Mouse (Mus musculus): ENCODE results near the gene Ppib. TPM values are rescaled to one million over a fixed set of nuclear protein-coding genes. Genes with fewer than 3 reads are reported as not detected.
A peak's percentile ranks its signal among the peaks of the same experiment; 100 is the strongest.

Ppib gene
- polyA plus RNA-seq, 1 experiment from 2014 or later: 543 TPM

DNA sequence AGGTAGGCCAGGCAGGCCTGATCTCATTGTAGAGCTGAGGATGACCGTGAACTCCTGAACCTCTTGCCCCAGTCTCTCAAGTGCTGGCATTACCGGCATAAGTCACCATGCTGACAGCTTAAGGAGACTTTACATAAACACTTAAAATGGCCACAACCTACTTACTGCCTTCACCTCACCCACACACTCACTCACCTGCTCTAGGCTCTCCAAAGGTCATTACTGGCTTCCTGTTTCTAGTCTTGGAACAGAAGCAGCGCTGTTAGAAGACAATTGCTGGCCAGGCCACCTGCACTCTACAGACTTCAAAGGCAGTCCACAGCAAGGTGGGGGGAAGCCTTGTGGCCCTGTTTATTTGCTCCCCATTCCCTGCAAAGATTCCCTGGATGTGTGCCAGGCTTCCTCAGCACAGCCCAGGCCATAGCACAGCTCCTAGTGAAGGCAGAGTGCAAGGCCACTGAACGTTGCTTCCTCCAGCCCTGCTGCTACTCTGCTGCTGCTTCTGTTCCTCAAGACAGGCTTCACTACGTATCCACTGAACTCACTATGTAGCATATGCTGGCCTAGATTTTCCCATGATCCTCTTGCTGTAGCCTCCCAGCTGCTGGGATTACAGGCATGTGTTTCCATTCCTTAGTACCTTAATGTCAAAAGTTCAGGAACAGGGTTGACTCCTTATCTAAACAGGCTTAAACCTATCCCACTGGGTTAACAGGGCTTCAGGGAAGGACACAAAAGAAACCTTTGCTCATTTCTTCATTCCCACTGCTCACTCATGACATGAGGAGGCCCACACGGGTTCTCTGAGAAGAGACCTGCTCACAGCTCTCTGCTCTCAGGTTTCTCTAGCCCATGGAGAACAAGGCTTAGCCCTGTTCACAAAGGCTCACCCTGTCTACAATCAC lies 31.6 kb downstream of the Ppib start:
- H3K9me3 ChIP-seq (replicated peaks; ENCODE audit: control insufficient read depth, low read length): no peaks in the 10 kb centered on the region
- DNase-seq (ENCODE audit: low spot score): no peak
- H3K4me3 ChIP-seq (ENCODE audit: low read depth, low read length): no peak overlapping the region
- no peak for ATAC-seq (replicated peaks; ENCODE audit: insufficient number of reproducible peaks, low FRiP score, low TSS enrichment, low read depth)
- WGBS: 71% methylated on average over 6 of the region's 6 CpGs
- H3K27ac ChIP-seq (replicated peaks; ENCODE audit: low read depth, low read length): peak overlapping the region; percentile 3; the same call in 1 of the 2 replicates
- no peaks in the 10 kb centered on the region for H3K4me1 ChIP-seq (ENCODE audit: control insufficient read depth, insufficient read depth, low read length)
- no peak overlapping the region for H3K9ac ChIP-seq (replicated peaks; ENCODE audit: low read length)
- no peak overlapping the region for H3K4me2 ChIP-seq (ENCODE audit: low read depth, low read length)
- no peaks in the 10 kb centered on the region for H3K27me3 ChIP-seq (ENCODE audit: control insufficient read depth, insufficient read depth, low read length)
- peaks cover 5% of the 10 kb centered on the region for H3K36me3 ChIP-seq (replicated peaks; ENCODE audit: control insufficient read depth, insufficient read depth, low read depth, low read length)

DNA sequence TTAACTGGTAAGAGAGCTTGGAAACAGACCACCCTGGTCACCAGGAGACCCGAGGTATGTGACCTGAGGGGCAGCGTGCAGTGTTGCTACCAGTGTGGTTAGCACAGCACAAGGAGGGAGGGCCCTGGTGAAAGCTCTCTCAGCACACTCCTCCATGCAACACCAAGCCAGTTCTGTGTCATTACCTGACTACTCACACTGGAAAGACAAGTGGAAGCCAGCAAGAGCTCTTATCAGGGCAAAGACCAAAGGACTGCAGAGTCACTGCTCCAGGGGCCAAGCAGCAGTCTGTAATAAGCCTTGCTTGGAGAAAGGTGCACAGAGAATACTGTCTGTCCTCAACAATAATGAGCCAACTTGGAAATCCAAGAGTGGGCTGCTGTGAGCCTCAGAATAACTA lies 32.6 kb downstream of the Ppib start:
- DNase-seq (ENCODE audit: low spot score) (no peak), ATAC-seq (replicated peaks; ENCODE audit: insufficient number of reproducible peaks, low FRiP score, low TSS enrichment, low read depth) (no peak)
- Histone ChIP-seq H3K4me1 (ENCODE audit: control insufficient read depth, insufficient read depth, low read length) (no peaks in the 10 kb centered on the region), H3K27me3 (ENCODE audit: control insufficient read depth, insufficient read depth, low read length) (no peaks in the 10 kb centered on the region), H3K27ac (replicated peaks; ENCODE audit: low read depth, low read length) (no peak overlapping the region; the same call in 1 of the 2 replicates), H3K9me3 (replicated peaks; ENCODE audit: control insufficient read depth, low read length) (no peaks in the 10 kb centered on the region), H3K4me3 (ENCODE audit: low read depth, low read length) (no peak overlapping the region), H3K36me3 (replicated peaks; ENCODE audit: control insufficient read depth, insufficient read depth, low read depth, low read length) (peaks cover 8% of the 10 kb centered on the region), H3K9ac (replicated peaks; ENCODE audit: low read length) (no peak overlapping the region), H3K4me2 (ENCODE audit: low read depth, low read length) (no peak overlapping the region)
- 56% methylated on average over 2 of the region's 2 CpGs for WGBS

DNA sequence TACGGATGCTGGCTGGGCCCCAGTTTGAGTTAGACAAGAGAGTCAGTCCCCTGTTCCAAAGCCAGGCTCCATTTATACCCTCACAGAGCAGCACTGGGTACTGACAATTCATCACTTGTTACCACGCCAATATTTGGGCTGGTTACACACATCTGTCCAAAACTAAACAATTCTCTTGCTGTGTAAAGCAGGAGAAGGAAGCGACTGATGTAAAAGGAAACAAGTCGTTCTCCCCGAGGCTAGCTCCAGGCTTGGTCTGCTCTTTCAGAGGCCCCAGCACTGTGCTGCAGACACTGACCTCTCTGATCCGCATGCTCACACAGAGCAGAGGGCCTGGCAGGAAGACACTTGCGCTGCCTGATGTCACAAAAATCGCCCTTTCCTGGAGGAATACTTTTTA lies 41.6 kb downstream of the Ppib start:
- no peak overlapping the region for H3K4me2 ChIP-seq (ENCODE audit: low read depth, low read length)
- DNase-seq (ENCODE audit: low spot score): no peak
- H3K4me3 ChIP-seq (ENCODE audit: low read depth, low read length): no peak overlapping the region
- no peak overlapping the region for H3K27ac ChIP-seq (replicated peaks; ENCODE audit: low read depth, low read length)
- H3K9me3 ChIP-seq (replicated peaks; ENCODE audit: control insufficient read depth, low read length): no peaks in the 10 kb centered on the region
- no peak for ATAC-seq (replicated peaks; ENCODE audit: insufficient number of reproducible peaks, low FRiP score, low TSS enrichment, low read depth)
- 47% methylated on average over 8 of the region's 8 CpGs for WGBS
- H3K4me1 ChIP-seq (ENCODE audit: control insufficient read depth, insufficient read depth, low read length): no peaks in the 10 kb centered on the region
- H3K9ac ChIP-seq (replicated peaks; ENCODE audit: low read length): no peak overlapping the region
- H3K27me3 ChIP-seq (ENCODE audit: control insufficient read depth, insufficient read depth, low read length): no peaks in the 10 kb centered on the region
- H3K36me3 ChIP-seq (replicated peaks; ENCODE audit: control insufficient read depth, insufficient read depth, low read depth, low read length): peaks cover 3% of the 10 kb centered on the region

DNA sequence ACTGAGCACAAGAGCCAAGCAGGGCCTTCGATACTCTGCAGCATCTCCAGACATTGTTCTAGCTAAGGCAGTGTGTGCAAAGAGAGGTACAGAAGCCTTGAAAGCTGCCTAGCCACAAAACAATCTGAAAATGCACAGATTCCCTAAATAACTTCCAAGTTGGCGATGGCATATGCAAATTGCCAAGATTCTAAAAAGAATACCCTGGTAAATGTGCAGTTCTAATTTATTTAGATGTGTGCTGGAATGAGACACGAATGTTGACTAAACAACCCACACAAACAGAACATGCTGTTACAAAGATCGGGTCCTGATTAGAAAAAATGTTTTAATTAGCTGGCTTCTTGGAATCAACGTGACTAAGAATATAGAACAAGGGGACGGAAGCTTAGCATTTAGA lies 42.6 kb downstream of the Ppib start:
- H3K27me3 ChIP-seq (ENCODE audit: control insufficient read depth, insufficient read depth, low read length): no peaks in the 10 kb centered on the region
- 72% methylated on average over 6 of the region's 6 CpGs for WGBS
- ATAC-seq (replicated peaks; ENCODE audit: insufficient number of reproducible peaks, low FRiP score, low TSS enrichment, low read depth): no peak
- no peak overlapping the region for H3K4me3 ChIP-seq (ENCODE audit: low read depth, low read length)
- no peaks in the 10 kb centered on the region; the same call in none of the 2 replicates for H3K36me3 ChIP-seq (replicated peaks; ENCODE audit: control insufficient read depth, insufficient read depth, low read depth, low read length)
- H3K9me3 ChIP-seq (replicated peaks; ENCODE audit: control insufficient read depth, low read length): no peaks in the 10 kb centered on the region
- no peak for DNase-seq (ENCODE audit: low spot score)
- H3K9ac ChIP-seq (replicated peaks; ENCODE audit: low read length): no peak overlapping the region
- no peak overlapping the region for H3K4me2 ChIP-seq (ENCODE audit: low read depth, low read length)
- no peaks in the 10 kb centered on the region for H3K4me1 ChIP-seq (ENCODE audit: control insufficient read depth, insufficient read depth, low read length)
- H3K27ac ChIP-seq (replicated peaks; ENCODE audit: low read depth, low read length): no peak overlapping the region

DNA sequence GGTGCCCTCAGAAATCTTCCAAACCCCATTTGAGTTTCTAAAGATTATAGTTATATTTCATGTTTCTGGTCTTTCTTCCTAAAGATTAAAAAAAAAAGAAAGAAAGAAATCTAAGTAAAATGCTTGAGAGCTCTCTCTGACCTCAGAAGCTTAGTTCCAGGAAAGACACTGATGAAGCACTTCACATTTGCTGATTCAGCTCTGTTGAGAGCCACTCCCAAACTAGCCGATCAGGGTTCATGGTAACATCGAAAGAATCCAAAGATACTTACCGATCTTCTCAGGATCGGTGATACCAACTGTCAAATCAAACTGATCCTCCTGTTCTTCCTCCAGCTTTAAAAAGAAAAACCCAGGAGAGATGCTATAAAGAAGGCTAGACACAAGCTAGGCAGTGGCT lies 44.6 kb downstream of the Ppib start:
- no peak overlapping the region for H3K4me3 ChIP-seq (ENCODE audit: low read depth, low read length)
- H3K9me3 ChIP-seq (replicated peaks; ENCODE audit: control insufficient read depth, low read length): no peaks in the 10 kb centered on the region
- no peaks in the 10 kb centered on the region; the same call in 1 of the 2 replicates for H3K36me3 ChIP-seq (replicated peaks; ENCODE audit: control insufficient read depth, insufficient read depth, low read depth, low read length)
- ATAC-seq (replicated peaks; ENCODE audit: insufficient number of reproducible peaks, low FRiP score, low TSS enrichment, low read depth) (no peak), DNase-seq (ENCODE audit: low spot score) (no peak)
- H3K4me2 ChIP-seq (ENCODE audit: low read depth, low read length): no peak overlapping the region
- H3K27ac ChIP-seq (replicated peaks; ENCODE audit: low read depth, low read length): no peak overlapping the region
- H3K4me1 ChIP-seq (ENCODE audit: control insufficient read depth, insufficient read depth, low read length): no peaks in the 10 kb centered on the region
- H3K27me3 ChIP-seq (ENCODE audit: control insufficient read depth, insufficient read depth, low read length): no peaks in the 10 kb centered on the region
- 97% methylated on average over 4 of the region's 4 CpGs for WGBS
- H3K9ac ChIP-seq (replicated peaks; ENCODE audit: low read length): no peak overlapping the region

DNA sequence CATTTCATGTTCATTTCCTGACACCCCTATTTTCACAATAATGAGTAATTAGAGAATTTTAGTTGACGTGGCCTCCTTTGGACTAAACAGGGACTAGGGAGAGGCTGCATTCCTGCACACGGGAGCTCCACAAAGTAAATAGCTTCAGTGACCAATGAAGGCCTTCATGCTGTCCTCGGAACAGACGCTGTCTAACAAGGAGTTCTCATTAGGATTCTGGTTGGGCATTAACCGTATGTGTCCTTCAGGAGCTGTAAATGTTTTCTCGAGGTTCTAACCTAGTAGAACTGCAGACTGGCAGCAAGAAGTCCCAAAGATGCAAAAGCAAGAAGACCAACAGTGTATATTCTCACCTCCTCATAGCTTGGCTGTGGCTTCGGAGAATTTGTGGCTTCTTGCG lies 45.1 kb downstream of the Ppib start:
- ATAC-seq (replicated peaks; ENCODE audit: insufficient number of reproducible peaks, low FRiP score, low TSS enrichment, low read depth) (no peak), DNase-seq (ENCODE audit: low spot score) (no peak)
- H3K4me2 ChIP-seq (ENCODE audit: low read depth, low read length): no peak overlapping the region
- H3K4me3 ChIP-seq (ENCODE audit: low read depth, low read length): no peak overlapping the region
- 90% methylated on average over 8 of the region's 8 CpGs for WGBS
- no peak overlapping the region for H3K27ac ChIP-seq (replicated peaks; ENCODE audit: low read depth, low read length)
- H3K4me1 ChIP-seq (ENCODE audit: control insufficient read depth, insufficient read depth, low read length): no peaks in the 10 kb centered on the region; the same call in 1 of the 2 replicates
- no peaks in the 10 kb centered on the region; the same call in 1 of the 2 replicates for H3K36me3 ChIP-seq (replicated peaks; ENCODE audit: control insufficient read depth, insufficient read depth, low read depth, low read length)
- H3K9me3 ChIP-seq (replicated peaks; ENCODE audit: control insufficient read depth, low read length): no peaks in the 10 kb centered on the region
- H3K27me3 ChIP-seq (ENCODE audit: control insufficient read depth, insufficient read depth, low read length): no peaks in the 10 kb centered on the region
- H3K9ac ChIP-seq (replicated peaks; ENCODE audit: low read length): no peak overlapping the region

DNA sequence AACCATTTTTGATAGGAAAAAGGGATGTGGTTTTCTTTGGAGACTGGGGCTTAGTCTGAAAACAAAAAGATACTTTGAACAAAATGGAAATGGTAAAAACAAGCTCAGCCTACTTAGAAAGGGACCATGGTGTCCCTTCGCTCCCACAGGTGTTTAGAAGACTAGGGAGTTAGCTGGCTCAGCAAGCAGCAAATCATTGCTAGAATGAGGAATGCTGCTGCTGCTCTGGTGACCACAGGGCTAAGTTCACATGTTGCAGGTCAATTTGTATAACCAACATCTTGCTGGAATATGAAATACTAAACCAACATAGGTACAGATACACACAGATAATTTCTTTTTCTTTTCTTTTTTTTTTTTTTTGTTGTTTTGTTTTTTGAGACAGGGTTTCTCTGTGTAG lies 49.6 kb downstream of the Ppib start:
- Histone ChIP-seq H3K4me3 (ENCODE audit: low read depth, low read length) (no peak overlapping the region), H3K27ac (replicated peaks; ENCODE audit: low read depth, low read length) (no peak overlapping the region), H3K9me3 (replicated peaks; ENCODE audit: control insufficient read depth, low read length) (no peaks in the 10 kb centered on the region), H3K36me3 (replicated peaks; ENCODE audit: control insufficient read depth, insufficient read depth, low read depth, low read length) (no peaks in the 10 kb centered on the region), H3K4me2 (ENCODE audit: low read depth, low read length) (no peak overlapping the region), H3K27me3 (ENCODE audit: control insufficient read depth, insufficient read depth, low read length) (no peaks in the 10 kb centered on the region), H3K9ac (replicated peaks; ENCODE audit: low read length) (no peak overlapping the region), H3K4me1 (ENCODE audit: control insufficient read depth, insufficient read depth, low read length) (no peaks in the 10 kb centered on the region; the same call in 1 of the 2 replicates)
- DNase-seq (ENCODE audit: low spot score): no peak
- no peak for ATAC-seq (replicated peaks; ENCODE audit: insufficient number of reproducible peaks, low FRiP score, low TSS enrichment, low read depth)
- whole genome bisulfite sequencing: 98% methylated on average over 1 of the region's 1 CpGs

DNA sequence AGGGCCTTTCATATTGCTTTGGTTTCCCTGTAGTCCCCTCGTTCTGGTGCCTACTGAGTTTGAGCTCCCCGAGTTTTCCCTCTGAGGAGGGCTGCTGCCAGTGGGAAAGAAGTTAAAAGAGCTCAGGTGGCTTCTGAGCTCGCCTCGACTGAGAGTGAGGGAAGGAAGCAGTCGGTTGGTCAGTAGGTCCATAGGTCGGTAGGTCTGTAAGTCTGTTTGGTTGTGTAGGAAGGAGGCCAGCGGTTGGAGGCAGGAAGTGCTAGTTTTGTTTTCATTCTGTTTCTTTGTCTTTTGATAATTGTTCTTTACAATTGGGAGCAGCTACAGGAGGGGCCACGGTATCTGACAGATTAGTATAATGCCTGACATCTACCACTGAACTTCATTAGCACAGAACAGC lies 50.1 kb downstream of the Ppib start:
- DNase-seq (ENCODE audit: low spot score): no peak
- ATAC-seq (replicated peaks; ENCODE audit: insufficient number of reproducible peaks, low FRiP score, low TSS enrichment, low read depth): no peak
- no peak overlapping the region for H3K4me3 ChIP-seq (ENCODE audit: low read depth, low read length)
- H3K27me3 ChIP-seq (ENCODE audit: control insufficient read depth, insufficient read depth, low read length): no peaks in the 10 kb centered on the region
- no peaks in the 10 kb centered on the region for H3K36me3 ChIP-seq (replicated peaks; ENCODE audit: control insufficient read depth, insufficient read depth, low read depth, low read length)
- no peak overlapping the region for H3K9ac ChIP-seq (replicated peaks; ENCODE audit: low read length)
- H3K4me1 ChIP-seq (ENCODE audit: control insufficient read depth, insufficient read depth, low read length): no peaks in the 10 kb centered on the region; the same call in 1 of the 2 replicates
- WGBS: 49% methylated on average over 8 of the region's 8 CpGs
- no peaks in the 10 kb centered on the region for H3K9me3 ChIP-seq (replicated peaks; ENCODE audit: control insufficient read depth, low read length)
- no peak overlapping the region for H3K4me2 ChIP-seq (ENCODE audit: low read depth, low read length)
- peak overlapping the region; percentile 31; the same call in 1 of the 2 replicates for H3K27ac ChIP-seq (replicated peaks; ENCODE audit: low read depth, low read length)

Data from embryonic facial prominence, embryonic 11.5 days (tissue).